Mouse (Mus musculus): Measurements from ENCODE around the gene Ddx23. TPM values are rescaled to one million over a fixed set of nuclear protein-coding genes. Genes with fewer than 3 reads are reported as not detected.

Gene Ddx23
- total RNA-seq, 4 experiments from 2014 or later: 76.3 to 89.4 (median 85.9) TPM

GRCm38 (mm10) chr15:98633822-98634470 is 28.7 kb downstream of the Ddx23 start:
- DNase-seq (ENCODE audit: low spot score in 2 of 2): no peak

GRCm38 (mm10) chr15:98632921-98633320 is 29.8 kb downstream of the Ddx23 start:
- no peak for DNase-seq (ENCODE audit: low spot score in 2 of 2)

GRCm38 (mm10) chr15:98632107-98632744 is 30.5 kb downstream of the Ddx23 start:
- DNase-seq (ENCODE audit: low spot score in 2 of 2): no peak

GRCm38 (mm10) chr15:98631493-98631892 is 31.2 kb downstream of the Ddx23 start:
- no peak for DNase-seq (ENCODE audit: low spot score in 2 of 2)

GRCm38 (mm10) chr15:98630540-98630939 is 32.2 kb downstream of the Ddx23 start, which contains the start of gene Cacnb3:
Gene Cacnb3 (plus strand): TSS chr15:98630840.
- no peak for DNase-seq (ENCODE audit: low spot score in 2 of 2)

- DNase-seq (ENCODE audit: low spot score in 2 of 2): no peak
Measured at GRCm38 (mm10) chr15:98629464-98629863, 33.2 kb downstream of the Ddx23 start.

- no peak for DNase-seq (ENCODE audit: low spot score in 2 of 2)
Measured at GRCm38 (mm10) chr15:98628589-98629254, 34.0 kb downstream of the Ddx23 start.

GRCm38 (mm10) chr15:98626487-98627212 is 36.0 kb downstream of the Ddx23 start:
- DNase-seq (ENCODE audit: low spot score in 2 of 2): no peak

GRCm38 (mm10) chr15:98626078-98626477 is 36.6 kb downstream of the Ddx23 start:
- DNase-seq (ENCODE audit: low spot score in 2 of 2): no peak

- no peak for DNase-seq (ENCODE audit: low spot score in 2 of 2)
Measured at GRCm38 (mm10) chr15:98623361-98623821, 39.3 kb downstream of the Ddx23 start.

- DNase-seq (ENCODE audit: low spot score in 2 of 2): no peak
Measured at GRCm38 (mm10) chr15:98622721-98623120, 40.0 kb downstream of the Ddx23 start.

GRCm38 (mm10) chr15:98622199-98622598 is 40.5 kb downstream of the Ddx23 start:
- DNase-seq (ENCODE audit: low spot score in 2 of 2): no peak

- peak; percentile 45 to 75 for DNase-seq (ENCODE audit: low spot score in 2 of 2)
Measured at GRCm38 (mm10) chr15:98617176-98617537, 45.5 kb downstream of the Ddx23 start.

- DNase-seq (ENCODE audit: low spot score in 2 of 2): no peak
Measured at GRCm38 (mm10) chr15:98616362-98617175, 46.1 kb downstream of the Ddx23 start.

GRCm38 (mm10) chr15:98615751-98616150 is 46.9 kb downstream of the Ddx23 start:
- DNase-seq (ENCODE audit: low spot score in 2 of 2): no peak

- no peak for DNase-seq (ENCODE audit: low spot score in 2 of 2)
Measured at GRCm38 (mm10) chr15:98614971-98615370, 47.7 kb downstream of the Ddx23 start.

GRCm38 (mm10) chr15:98614551-98614950 is 48.1 kb downstream of the Ddx23 start:
- DNase-seq (ENCODE audit: low spot score in 2 of 2): no peak

GRCm38 (mm10) chr15:98612229-98612628 is 50.5 kb downstream of the Ddx23 start:
- no peak for DNase-seq (ENCODE audit: low spot score in 2 of 2)

- DNase-seq (ENCODE audit: low spot score in 2 of 2): no peak
Measured at GRCm38 (mm10) chr15:98610131-98610633, 52.5 kb downstream of the Ddx23 start.

GRCm38 (mm10) chr15:98609331-98610130 is 53.2 kb downstream of the Ddx23 start, which contains the start of gene Adcy6:
Gene Adcy6 (minus strand): TSS chr15:98610076.
- DNase-seq (ENCODE audit: low spot score in 2 of 2): peak; percentile 51 to 64
